Mouse (Mus musculus): ENCODE data around the gene St3gal3.

- TF ChIP-seq POLR2A (IDR thresholded peaks at IDR 0.05; ENCODE audit: borderline replicate concordance, extremely low read depth, low read depth, low read length) (no peak), CTCF (IDR thresholded peaks at IDR 0.05; ENCODE audit: insufficient read depth, low read length) (no peak)
These were observed 156.9 kb downstream of the St3gal3 start for GRCm38 (mm10) chr4:117977841-117978240.
